Mouse (Mus musculus) spleen, adult 12 weeks (tissue): ENCODE data around the gene Pigq.
A peak's percentile ranks its signal among the peaks of the same experiment; 100 is the strongest.

ENCODE experiments used
- DNase-seq: peaks from one replicate; pipeline ENCODE4 v3.0.0; 2022; ENCODE audit warnings: low spot score

Pigq gene

DNA sequence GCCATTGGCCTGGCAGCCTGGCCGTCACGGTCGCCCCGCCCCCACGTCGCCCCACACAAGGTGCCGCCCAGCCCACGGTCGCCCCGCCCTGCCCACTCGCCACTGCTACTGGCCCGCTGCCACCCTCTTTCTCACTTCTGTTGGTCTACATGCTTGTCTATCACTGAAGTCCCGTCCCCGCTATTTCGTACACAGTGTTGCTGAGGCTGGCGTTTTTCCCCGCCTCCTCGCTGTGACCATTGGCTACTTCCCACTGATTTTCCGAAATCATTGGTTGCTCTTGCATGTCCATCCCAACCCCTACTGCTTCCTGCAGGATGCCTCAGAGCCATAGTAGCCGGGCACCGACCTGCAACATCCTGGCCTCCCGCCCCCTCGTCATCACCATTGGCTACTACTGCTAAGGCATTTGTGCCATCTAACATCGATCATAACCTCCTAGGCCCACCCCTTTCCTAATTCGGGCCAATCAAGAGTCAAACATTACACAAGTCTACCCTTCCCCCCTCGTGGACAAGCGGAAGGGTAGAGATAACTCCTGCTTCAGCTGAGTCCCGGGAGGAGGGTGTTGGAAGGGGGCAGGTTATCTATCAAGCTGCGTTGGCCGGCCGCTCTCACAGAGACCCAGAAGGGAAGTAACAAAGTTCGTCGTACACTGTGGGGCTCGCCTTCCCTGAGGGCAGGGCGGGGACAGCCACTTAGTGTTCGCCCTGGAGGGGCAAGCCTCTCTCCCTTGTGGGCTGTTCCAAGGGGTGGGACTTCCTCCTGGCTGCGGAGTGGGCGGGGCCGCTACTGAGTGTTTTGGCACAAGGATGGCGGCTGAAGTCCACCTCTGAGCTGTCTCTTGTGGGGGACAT lies 24.7 kb downstream of the Pigq start:
- DNase-seq, result peak; percentile 98

DNA sequence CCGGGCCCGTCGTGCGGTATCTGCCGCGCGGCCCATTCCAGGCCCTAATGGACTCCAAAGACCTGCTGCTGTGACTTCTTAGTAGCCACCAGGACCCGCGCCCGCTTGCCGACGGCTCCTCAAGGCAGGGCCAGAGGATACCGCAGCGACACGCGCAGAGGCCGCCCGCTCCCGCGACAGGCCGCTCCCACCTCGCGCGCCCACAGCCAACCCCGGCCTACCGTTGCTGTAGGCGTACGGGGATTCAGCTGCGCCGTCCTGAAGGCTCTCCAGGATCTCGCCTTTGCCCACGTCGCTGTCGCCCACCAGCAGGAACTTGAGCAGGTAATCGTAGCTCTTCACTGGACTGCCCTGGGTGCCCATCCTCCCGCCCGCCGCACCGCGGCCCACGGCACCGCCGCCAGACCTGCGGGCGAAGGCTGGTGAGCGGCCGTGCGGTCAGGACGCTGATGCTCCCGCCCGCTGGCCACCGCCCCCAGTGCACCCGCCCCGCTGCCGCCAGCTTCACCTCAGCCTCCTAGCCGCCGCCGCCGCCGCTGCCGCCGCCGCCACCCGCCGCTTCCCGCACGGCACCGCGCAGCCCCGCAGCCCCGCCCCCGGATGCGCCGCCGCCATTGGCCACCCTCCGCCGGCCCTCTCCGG lies 25.5 kb downstream of the Pigq start, which contains the start of gene Rab40c:
Gene Rab40c (minus strand): TSS at position 584 of the 642 bp plus-strand sequence.
- DNase-seq, result no peak

DNA sequence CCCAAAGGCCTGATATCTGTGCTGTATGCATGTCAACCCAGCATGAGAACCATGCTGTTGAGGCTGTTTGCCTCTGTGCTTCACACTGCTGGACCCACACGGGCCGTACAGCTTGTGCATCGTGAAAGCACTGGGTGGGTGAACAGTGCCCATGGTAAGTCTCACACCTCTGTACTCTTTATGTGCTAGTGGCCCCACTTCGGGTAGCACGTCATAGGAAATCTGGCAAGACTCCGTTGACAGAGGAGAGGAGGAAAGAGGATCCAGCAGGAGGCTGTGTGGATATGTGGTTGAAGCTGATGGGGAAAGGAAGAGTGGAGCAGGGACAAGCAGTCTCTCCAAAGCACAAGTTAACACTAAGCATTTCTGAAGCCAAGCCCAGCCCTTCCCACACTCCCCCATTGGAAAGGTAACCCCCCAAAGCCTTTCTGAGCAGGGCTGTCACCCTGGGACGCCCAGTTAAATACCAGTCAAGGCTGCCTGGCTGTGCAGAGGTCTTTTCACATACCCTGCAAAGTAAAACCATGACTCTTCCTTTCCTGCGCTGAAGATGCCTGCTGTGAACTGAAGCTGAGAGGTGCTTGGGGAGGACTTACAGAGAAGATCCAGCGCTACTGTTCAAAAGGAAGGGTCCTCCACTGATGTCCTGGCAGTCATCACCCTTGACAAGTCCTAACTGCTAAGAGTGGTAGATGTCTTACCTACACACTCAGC lies 26.5 kb downstream of the Pigq start:
- no peak for DNase-seq

DNA sequence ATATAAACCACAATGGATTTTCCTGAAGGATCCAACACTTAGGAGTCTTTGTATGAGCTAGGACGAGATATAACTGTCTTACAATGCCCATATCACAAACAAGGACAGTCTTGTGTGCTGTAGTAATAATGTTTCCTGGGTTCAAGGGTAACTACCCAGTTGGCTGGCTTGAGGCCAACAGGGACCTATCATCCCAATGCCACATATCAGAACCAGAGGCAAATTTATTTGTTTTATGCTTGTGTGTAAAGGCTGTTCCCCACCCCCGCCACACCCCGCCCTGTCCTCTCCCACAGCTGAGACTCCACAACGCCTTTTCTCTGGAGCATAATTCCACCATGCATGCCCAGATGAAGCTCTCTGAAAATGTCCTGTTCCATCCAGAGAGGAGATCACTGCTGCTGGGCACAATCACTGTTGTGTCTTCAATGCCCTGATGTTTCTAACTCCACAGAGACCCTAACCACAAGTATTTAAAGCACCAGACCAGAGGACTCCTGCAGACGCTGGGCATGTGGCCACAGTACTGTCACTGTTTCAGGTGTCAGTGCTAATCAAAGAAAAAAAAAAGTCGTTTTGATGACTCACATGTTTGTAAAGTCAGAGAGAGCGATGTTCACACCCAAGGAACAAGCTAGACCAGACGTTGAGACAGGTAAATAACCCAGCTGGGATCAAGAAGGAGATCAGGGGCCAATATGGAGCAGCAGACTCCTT lies 27.6 kb downstream of the Pigq start:
- DNase-seq, result no peak

DNA sequence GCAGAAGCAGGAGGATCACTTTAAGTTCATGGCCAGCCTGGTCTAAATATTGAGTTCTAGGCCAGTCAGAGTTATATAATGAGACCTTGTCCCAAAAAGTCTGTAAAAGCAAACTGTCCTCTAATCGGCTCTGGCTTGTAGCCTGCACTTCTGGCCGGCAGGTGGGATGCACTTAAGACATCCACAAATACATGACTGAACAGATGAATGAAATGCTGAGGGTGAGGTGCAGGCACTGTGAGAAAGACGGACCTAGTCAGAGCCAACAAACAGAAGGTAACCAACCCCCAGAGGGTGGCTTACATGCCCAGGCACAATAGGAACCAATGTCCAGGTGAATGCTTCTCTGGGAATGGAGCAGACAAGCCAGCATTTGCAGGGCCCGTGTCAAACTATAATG lies 30.4 kb downstream of the Pigq start:
- DNase-seq, result no peak

DNA sequence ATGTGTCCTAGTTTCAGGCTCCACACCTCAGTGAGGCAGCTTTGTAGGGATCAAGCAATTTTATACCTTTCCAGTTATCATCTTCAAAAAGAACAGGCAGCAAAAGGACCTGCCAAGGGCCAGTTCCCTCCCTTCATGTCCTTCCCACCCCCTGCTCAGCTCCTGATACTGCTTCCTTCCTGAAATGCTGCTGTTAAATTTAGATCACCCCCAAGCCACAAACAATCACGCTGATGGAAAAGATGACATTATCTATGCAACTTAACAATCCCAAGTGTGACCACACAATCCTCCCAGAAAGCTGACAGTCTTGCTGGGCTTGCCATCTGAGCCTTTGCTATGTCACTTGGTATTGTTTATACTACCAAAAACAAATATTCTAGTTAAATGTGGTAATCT lies 30.9 kb downstream of the Pigq start:
- DNase-seq, result no peak

DNA sequence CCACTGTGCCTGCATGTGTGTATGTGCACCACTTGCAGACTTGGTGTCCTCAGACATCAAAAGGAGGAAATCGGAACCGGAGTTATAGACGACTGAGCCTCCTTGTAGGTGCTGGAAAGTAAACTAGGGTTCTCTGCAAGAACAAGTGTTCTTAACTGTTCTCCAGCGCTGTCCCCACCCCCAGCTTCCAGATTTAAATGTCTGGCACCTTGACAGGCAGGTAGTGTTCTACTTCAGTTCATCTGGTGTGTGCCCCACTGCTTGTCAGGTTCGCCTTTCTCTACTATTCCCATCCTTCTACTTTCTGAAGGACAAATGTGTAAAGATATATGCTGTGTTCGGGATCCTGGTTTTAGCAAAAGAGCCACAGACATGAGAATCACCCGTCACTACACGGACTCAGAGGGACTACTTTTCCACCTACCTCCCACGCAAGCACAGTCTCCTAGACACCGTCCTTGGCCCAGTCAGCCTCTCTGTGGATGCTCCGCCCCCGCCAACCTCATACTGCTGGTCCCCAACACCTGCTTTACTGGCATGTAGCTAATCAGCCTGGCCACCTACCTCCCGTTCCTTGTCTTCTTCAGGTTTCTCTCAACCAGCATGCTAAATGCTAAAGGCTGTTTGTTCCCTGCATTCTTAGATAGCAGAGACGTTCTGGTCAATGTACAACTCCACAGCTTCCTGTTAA lies 31.4 kb downstream of the Pigq start:
- no peak for DNase-seq

DNA sequence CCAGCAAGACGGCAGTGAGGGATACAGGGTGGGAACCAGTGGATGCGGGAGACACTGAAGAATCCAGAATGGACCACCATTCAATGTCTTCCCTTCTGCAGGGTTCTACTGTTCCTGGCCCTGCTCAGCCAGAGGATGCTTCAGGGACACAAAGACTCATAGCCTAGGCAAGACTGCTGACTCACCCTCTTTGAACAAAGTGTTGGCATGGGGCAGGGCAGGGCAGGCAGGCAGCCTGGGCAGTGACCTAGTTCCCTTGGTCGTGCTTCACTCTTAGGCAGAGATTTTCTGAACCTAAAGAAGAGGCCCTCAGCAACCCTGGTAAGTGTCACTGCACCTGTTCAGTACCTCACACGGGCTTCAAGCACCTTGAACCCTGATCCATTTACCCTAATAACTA lies 32.9 kb downstream of the Pigq start:
- DNase-seq, result no peak

DNA sequence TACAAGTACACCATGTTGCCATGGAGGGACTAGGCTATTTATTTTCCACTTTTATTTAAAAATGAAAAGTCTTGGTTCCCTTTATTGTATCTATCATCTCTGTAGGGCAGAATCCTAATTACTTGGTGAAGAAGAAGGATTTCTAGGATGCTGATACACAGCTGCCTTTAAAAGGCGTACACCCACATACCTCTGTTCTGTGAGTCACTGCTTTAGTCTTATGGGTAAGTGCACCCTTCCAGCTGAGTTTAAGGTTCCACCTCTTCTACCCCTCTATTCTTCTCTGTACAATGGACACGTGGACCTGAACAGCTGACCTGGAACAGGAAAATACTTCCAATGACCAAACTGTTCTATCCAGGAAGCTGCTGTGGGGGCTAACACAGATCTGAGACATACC lies 37.1 kb downstream of the Pigq start:
- DNase-seq, result no peak

DNA sequence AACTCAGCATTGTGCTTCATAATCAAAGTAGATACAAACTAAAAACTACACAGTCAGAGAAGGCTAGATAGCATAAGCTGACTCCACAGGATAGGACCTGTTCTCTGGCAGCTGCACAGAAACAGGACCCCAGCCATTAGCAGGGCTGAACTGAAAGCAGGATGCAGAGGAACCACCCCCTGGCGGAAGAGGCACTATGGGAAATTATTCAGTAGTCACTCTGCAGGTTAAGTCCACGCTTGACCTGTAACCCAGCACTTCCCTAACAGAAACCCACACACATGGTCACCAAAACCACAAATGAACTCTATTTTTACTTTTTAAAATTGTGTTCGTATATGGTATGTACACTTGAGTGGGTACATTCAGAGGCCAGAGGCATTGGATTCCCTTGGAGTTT lies 41.7 kb downstream of the Pigq start:
- no peak for DNase-seq

DNA sequence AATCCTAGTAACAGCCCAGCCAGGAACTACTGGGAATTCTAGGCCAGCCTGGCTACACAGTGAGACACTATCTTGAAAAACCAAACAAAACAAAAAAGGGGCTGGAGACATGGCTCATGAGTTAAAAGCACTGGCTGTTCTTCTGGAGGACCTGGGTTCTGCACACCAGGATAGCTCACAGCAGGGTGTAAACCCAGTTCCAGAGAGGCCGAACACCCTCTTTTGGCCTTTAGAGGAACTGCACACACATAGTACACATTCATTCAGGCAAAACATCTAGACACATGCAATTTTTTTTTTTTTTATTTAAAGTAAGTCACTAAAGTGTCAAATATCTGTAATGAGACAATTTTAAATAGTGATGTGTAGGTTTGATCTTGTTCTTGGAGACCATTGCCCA lies 44.5 kb downstream of the Pigq start:
- no peak for DNase-seq

DNA sequence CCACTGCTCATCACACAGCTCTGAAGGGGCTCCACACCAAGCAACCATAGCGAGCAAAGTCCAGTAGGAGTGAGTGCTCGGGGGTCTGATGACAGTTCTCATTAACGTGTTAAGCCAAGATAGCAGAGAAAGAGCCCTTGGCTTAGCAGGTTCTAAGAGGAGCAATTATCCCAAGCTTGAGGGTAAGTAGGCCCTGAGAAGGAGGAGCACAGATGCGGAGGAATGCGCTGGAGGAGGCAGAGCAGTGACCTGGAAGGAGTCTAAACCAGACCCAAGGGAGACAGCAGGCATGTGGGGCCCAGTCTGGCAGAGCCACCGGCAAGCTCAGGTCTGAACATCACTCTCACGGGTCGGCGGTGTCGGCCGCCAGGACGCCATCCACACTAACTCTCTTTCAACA lies 48.8 kb downstream of the Pigq start:
- no peak for DNase-seq

DNA sequence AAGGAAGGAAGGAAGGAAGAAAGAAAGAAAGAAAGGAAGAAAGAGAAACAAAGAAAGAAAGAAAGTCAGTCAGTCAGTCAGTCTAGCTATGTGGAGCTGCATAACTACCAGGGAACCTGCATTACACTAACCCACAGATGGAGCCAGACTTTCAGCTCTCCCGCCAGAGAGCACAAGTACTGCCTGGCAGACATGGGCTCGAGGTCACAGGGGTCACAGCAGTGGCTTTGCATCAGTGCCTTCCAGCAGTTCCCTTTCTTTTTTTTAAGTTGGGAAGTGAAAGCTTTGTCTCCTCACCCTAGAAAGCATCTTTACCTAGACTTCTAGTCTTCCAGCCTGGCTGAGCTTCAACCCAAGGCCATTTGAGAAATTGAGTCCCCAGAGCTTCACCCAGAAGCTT lies 49.3 kb downstream of the Pigq start:
- DNase-seq, result no peak

DNA sequence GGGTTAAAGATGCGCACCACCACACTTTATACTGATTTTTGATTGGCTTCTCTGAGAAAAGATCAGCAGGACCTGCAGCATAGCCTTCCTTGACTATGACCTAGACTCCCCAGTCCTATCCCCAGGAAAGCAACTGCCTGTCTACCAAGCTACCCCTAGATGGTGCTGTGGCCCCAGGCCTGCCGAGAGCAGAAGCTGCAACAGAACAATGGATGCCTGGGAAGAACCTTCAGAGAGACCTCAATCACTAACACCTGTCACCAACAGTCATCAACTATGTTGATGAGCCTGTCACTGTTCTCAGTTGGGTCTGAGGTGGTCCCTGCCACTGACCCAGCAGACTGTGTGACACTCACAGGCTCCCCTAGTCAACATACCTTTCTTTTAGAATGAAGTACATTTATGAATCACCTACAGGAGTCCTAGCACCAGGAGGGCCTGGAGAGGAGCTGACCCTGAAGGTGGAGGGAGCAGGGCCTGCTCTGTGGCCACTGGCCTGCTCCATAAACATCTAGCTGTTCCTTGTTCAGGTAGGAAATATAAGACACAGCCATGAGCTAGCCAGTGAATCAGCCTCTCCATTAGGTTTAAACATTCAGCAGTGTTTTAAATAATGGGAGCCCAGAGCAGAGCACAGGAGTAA lies 50.6 kb downstream of the Pigq start:
- DNase-seq, result peak; percentile 43

DNA sequence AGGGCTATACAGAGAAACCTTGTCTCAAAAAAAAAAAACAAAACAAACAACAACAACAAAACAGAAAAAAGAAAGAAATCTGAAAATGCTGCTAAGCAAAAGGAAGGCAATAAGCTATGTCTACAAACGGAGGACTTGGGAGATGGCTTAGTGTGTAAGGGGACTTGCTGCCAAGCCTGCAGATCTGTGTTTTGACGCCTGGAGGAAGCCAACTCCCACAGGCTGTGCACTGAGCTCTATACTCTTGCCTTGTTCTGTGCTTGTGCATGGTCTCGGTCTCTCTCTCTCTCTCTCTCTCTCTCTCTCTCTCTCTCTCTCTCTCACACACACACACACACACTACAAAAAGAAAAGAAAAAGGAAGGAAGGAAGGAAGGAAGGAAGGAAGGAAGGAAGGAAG lies 55.9 kb downstream of the Pigq start:
- no peak for DNase-seq

DNA sequence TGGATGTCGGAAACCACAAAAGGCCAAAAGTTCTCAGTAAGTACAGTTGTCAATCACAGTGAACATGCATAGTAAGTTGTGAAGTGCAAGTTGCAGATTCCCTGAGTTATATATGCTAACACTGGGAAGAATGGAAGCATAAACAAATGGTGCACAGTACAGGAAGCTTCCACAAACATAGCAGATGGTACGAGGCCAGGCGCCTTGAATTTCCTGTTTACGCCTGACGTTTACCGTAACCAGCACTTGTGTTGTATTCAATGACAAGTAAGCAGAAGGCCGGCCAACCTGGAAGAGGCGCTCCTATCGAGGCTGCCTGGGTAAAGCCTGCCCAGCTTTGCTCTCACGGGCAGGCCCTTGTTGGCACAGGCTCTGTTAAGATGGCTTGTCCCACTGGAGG lies 57.3 kb downstream of the Pigq start:
- DNase-seq, result no peak

DNA sequence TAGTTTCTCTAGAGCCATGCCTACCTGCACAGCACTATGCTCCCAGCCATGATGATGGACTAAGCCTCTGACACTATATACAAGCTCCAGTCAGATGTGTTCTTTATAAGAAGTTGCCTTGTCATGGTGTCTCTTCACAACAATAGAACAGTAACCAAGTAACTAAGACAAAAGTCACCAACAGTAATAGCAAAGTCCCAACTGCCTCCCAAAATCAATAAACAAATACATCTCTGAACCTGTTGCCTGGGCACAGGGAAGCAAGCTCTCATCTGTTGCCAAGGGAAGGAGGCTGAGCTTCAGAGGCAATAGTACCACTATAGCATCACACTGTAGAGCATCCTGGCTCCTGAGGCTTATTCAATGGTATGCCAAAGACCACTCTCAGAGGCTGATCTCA lies 57.9 kb downstream of the Pigq start:
- DNase-seq, result no peak

DNA sequence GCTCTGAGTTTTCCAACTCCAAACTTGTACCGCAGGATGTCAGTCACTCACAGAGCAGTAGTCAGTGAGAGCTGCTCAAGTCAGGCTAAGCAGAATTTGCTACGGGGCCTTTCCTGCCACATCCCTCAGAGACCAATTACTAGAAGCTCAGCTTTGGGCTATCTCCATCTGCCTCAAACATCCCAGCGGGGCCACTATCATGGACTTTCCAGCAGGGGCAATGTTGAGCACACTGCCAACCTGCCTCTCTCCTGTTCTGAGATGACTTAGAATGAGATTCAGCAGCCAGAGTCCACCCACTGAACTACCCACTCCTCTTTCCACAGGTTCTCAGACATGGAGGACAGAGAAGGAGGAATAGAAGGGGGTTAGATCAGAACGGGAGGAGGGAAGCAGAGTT lies 59.1 kb downstream of the Pigq start:
- no peak for DNase-seq

DNA sequence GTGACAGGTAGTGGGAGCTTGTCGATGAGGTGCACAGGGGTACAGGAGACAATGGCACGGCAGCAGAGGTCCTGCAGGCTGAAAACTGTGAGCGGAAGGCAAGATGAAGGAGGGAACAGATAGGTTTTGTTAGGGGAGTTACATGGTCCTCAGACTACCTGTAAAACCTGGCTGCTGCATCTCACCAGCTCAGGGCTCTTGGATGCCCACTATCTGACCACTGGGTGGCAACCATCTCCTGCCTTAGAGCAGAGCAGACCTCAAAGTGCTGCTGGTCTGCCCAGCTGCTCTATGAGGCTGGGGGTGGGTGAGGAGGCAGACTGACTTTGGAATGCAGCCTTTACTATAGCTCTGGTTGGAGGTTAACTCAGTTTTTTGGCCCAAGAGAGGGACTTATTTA lies 60.9 kb downstream of the Pigq start:
- no peak for DNase-seq

DNA sequence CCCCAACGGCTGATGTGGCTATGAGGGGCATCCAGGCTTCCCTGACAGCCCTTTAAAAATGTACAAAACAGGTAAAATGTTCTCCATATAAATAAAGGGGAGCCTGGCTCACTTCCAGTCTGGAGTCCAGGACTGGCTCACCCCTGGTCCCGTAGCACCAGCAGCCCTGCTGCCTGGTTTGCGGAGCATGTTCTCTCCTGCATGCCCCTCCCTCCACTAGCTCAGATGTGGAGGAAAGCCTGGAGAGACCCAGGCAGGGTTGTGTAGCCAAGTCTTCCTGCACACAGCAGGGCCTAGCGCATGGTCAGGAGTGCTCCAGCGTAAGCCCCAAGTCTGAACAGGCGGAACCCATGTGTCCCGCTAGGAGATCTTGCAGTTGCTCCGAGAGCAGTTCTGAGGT lies 61.5 kb downstream of the Pigq start:
- no peak for DNase-seq

DNA sequence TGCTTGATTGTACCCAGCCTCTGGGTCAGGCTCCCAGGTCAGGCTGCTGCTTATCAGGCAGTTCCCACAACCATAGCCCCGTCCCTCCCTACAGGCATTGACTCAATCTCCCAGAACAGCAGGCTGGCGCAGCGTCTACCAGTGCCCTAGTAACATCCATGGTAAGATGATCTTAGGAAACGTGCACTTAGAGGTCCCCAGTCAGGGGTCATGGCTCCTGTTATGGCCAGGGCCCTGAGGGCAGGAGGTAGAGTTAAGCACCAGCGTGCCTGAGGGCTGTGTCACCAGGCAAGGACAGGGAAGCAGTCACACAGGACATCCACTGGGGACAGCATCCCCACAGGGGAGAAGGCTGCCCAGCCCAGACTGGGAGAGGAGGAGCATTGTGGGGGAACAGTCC lies 62.4 kb downstream of the Pigq start:
- DNase-seq, result no peak
